Mouse (Mus musculus): ENCODE measurements at regions not wholly inside any gene's neighbourhood (a gene's known extent, or its start where the extent isn't known, plus 50 kb on each side); places are given as distances from the start of the nearest gene placed in this dataset.
A peak's percentile ranks its signal among the peaks of the same experiment; 100 is the strongest.

DNA sequence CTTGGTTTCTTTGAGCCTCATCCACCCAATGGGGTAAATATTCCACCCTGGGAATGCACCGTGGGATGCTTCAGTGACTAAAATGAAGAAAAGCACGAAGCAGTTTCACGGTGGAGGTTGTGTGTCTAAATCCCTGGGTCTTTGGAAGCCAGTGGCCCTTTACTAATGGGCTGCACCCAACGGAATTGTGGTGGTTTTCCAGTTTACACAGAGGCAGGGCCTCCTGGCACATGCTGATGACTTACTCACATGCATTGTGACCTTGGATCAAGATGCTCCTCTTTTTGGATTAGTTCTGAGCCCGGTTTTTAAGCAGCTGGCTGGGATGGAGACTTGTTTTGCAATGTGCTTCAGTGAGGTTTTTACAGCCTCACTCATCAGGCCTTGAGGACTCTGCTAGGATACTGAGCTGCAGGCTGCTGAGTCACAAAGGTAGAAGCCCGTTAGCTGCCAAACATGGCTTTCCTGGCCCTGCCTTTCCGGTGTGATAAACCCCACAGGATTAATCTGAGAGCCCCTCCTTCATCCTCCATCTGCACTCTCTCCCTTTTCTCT lies 222.3 kb downstream of the Barx2 start:
- Histone ChIP-seq H3K4me3 (replicated peaks; ENCODE audit: low read length) (no peak overlapping the region), H3K36me3 (ENCODE audit: insufficient read depth, low read length) (no peaks in the 10 kb centered on the region), H3K27me3 (ENCODE audit: insufficient read depth, low read length) (peaks cover 38% of the 10 kb centered on the region), H3K4me1 (replicated peaks; ENCODE audit: low read depth, low read length) (peaks cover 30% of the 10 kb centered on the region), H3K9me3 (ENCODE audit: low read length) (no peaks in the 10 kb centered on the region)
- no peak for TF ChIP-seq POU5F1 (IDR thresholded peaks at IDR 0.05; ENCODE audit: borderline replicate concordance, low read length)

DNA sequence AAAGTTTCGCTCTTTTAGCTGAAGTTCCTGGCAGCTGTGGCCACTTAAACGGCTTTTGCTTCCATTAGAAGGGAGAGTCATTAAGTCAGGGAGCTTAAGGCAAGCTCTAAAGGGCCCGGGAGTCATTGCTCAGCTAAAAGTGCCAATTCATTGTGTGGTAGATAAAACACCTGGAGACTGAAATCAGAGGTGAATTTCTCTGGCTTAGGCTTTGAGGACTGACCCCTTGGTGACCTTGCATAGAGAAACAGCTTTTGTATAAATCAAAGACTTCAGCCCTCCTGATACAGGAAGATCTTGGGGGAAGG lies 224.1 kb upstream of the Tmem45b start:
- Histone ChIP-seq H3K27me3 (ENCODE audit: insufficient read depth, low read length) (peaks cover 59% of the 10 kb centered on the region), H3K36me3 (ENCODE audit: insufficient read depth, low read length) (no peaks in the 10 kb centered on the region), H3K4me1 (replicated peaks; ENCODE audit: low read depth, low read length) (peaks cover 44% of the 10 kb centered on the region), H3K4me3 (replicated peaks; ENCODE audit: low read length) (peak overlapping the region; percentile 17), H3K9me3 (ENCODE audit: low read length) (no peaks in the 10 kb centered on the region)
- 0 out of 2 replicates have a peak, but pooled peaks have one; percentile 7 for TF ChIP-seq NANOG (IDR thresholded peaks at IDR 0.05; ENCODE audit: borderline replicate concordance, low read length)
- TF ChIP-seq POU5F1 (IDR thresholded peaks at IDR 0.05; ENCODE audit: borderline replicate concordance, low read length) = no peak

DNA sequence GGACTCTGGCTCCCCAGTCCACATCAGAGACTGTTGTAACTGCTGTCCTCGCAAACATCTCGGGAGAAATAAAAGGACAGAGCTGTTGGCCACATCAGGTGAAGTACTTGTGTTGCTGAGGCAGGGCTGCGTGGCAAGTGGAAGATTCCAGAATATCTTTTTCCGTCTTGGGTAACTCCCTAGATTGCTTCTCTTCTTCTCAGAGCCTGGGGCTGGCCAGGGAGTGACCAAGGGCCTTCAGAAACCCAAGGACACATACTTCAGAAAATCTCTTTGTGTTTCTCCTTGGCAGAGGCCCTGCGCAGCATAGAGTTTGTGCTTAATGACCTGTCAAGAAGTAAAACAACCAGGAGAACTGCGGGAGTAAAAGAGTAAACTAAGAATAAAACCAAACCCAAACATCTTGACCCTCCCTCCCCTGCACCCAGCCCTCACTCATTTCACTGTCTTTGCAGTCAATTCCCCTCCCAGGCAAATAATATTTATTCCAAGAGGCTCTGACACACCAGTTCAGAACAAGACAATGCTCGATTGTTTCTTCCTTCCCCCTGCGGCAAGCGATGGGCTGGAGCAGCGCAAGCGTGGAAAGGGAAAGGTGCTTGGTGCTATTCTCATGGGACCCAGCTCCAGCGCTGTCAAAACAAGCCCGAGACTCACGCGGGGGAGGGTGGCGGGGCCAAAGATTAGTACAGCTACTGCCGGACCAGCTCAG lies 223.6 kb upstream of the Tmem45b start:
- H3K36me3 ChIP-seq (ENCODE audit: insufficient read depth, low read length) = no peaks in the 10 kb centered on the region
- peak overlapping the region; percentile 17 for H3K4me3 ChIP-seq (replicated peaks; ENCODE audit: low read length)
- no peaks in the 10 kb centered on the region for H3K9me3 ChIP-seq (ENCODE audit: low read length)
- TF ChIP-seq NANOG (IDR thresholded peaks at IDR 0.05; ENCODE audit: borderline replicate concordance, low read length) = no peak
- no peak for TF ChIP-seq POU5F1 (IDR thresholded peaks at IDR 0.05; ENCODE audit: borderline replicate concordance, low read length)
- no peak for TF ChIP-seq CTCF (conservative IDR thresholded peaks at IDR 0.05; ENCODE audit: low read length)
- peaks cover 49% of the 10 kb centered on the region for H3K4me1 ChIP-seq (replicated peaks; ENCODE audit: low read depth, low read length)
- H3K27me3 ChIP-seq (ENCODE audit: insufficient read depth, low read length) = peaks cover 64% of the 10 kb centered on the region

DNA sequence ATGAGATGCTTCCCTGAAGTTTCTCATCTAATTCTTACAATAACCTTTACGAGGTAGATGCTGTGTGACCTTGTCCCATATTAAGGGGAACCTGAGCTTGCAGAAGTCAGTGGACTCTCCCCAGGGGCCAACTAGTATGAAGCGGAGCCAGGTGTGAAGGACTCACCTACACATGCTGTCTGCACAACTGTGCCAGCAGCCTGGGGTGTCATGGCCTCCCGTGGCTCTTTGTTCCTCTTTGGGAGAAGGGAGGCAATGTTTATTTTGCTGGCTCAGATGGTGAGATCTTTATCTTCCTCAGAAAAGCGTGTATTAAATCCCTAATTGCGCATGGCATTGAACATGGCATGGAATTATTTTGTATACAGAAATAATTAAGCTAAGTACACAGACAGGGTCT lies 222.2 kb upstream of the Tmem45b start:
- H3K9me3 ChIP-seq (ENCODE audit: low read length) = no peaks in the 10 kb centered on the region
- H3K36me3 ChIP-seq (ENCODE audit: insufficient read depth, low read length) = no peaks in the 10 kb centered on the region
- H3K27me3 ChIP-seq (ENCODE audit: insufficient read depth, low read length) = peaks cover 68% of the 10 kb centered on the region
- no peak overlapping the region for H3K4me3 ChIP-seq (replicated peaks; ENCODE audit: low read length)
- peaks cover 61% of the 10 kb centered on the region for H3K4me1 ChIP-seq (replicated peaks; ENCODE audit: low read depth, low read length)
- TF ChIP-seq POU5F1 (IDR thresholded peaks at IDR 0.05; ENCODE audit: borderline replicate concordance, low read length) = no peak
- no peak for TF ChIP-seq CTCF (conservative IDR thresholded peaks at IDR 0.05; ENCODE audit: low read length)
- no peak for TF ChIP-seq NANOG (IDR thresholded peaks at IDR 0.05; ENCODE audit: borderline replicate concordance, low read length)

DNA sequence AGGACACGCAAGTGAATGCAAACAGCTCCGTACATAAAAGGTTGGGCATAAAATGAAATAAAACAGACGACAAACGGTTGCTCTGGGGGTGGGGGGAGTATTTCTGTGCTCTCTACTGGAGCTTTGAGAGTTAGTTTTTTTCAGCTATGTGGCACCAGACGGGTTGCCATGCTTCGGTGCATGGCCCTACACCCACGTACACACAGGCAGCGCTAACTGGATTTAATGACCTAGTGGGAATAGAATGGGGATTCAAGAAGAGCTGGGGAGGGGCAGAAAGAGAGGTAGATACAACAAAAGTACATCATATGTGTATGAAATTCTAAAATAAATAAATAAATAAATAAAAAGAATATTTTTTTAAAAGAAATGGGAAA lies 220.5 kb upstream of the Tmem45b start:
- H3K36me3 ChIP-seq (ENCODE audit: insufficient read depth, low read length) = no peaks in the 10 kb centered on the region
- no peaks in the 10 kb centered on the region for H3K9me3 ChIP-seq (ENCODE audit: low read length)
- TF ChIP-seq NANOG (IDR thresholded peaks at IDR 0.05; ENCODE audit: borderline replicate concordance, low read length) (no peak), CTCF (conservative IDR thresholded peaks at IDR 0.05; ENCODE audit: low read length) (no peak), POU5F1 (IDR thresholded peaks at IDR 0.05; ENCODE audit: borderline replicate concordance, low read length) (no peak)
- H3K4me1 ChIP-seq (replicated peaks; ENCODE audit: low read depth, low read length) = peaks cover 56% of the 10 kb centered on the region
- H3K4me3 ChIP-seq (replicated peaks; ENCODE audit: low read length) = no peak overlapping the region
- H3K27me3 ChIP-seq (ENCODE audit: insufficient read depth, low read length) = peaks cover 58% of the 10 kb centered on the region

DNA sequence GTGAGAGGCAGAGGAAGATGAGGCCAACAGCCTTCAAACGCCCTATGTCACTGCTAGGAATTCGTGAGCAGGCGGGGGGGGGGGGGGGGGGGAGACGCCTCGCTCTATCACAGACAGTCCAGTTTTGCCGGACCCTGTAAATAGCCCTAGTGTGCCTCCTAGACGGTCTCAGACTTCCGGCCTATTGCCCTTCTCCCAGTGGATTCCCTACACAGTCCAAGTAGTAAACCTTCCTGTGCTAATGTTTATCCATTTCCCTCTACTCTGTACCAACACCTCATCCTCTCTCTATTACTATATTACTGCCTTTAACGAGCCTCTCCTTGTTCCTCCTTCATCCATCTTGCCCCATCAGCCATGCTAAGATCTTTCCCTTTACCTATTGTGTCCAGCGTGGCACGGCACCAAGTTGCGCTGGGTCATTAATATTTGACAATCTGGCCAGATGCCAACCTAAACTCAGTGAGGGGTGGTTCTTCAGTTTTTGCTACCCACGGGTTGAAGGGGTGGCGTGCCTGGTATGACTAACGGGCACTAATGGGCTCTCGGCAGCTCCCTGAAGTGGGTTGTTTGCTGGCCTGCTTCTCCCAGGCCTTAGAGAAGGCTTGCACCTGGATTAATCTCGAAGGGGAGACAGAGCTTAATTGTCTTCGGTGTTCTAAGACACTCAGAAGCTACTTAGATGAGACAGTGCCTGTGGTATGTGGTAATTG lies 220.0 kb upstream of the Tmem45b start:
- Histone ChIP-seq H3K36me3 (ENCODE audit: insufficient read depth, low read length) (no peaks in the 10 kb centered on the region), H3K4me1 (replicated peaks; ENCODE audit: low read depth, low read length) (peaks cover 51% of the 10 kb centered on the region), H3K9me3 (ENCODE audit: low read length) (no peaks in the 10 kb centered on the region), H3K27me3 (ENCODE audit: insufficient read depth, low read length) (peaks cover 52% of the 10 kb centered on the region), H3K4me3 (replicated peaks; ENCODE audit: low read length) (peak overlapping the region; percentile 54; the same call in 1 of the 2 replicates)
- TF ChIP-seq NANOG (IDR thresholded peaks at IDR 0.05; ENCODE audit: borderline replicate concordance, low read length) = no peak
- TF ChIP-seq POU5F1 (IDR thresholded peaks at IDR 0.05; ENCODE audit: borderline replicate concordance, low read length) = no peak
- TF ChIP-seq CTCF (conservative IDR thresholded peaks at IDR 0.05; ENCODE audit: low read length) = no peak

DNA sequence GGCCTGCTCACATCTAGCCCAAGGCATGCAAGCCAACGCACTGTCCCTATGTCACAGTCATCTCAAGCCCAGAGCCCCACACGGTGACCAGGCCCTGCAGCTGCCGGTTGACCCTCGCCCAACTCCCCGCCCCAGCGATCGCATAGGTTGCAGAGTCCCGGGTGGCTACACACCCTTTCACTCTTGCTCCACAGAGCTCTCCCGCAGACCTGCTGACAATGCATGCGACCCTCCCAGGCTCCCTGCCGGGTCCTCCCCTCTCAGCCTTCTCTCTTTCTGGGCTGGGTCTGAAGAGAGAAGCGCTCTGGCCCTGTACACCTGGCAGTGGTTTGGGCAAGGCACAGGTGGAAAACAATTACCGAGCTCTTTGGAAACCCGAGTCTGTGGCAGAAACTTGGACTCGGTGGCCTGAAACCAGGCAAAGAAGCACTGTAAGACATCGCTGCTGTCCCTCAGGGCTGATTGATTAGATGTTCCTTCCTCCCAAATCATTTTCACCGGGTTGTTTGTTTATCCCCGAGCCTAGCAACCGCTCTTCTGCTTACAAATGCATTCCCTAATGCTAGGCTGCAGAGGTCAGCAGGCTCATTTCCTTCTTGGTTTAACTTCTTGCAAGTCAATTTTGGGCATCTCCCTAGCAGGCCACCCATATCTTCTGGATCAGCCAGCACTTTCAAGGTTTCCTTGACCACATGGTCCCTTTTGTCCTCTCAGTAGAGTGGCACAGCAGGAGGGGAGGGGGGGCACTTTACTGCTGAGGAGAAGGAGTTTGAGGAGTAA lies 219.2 kb upstream of the Tmem45b start:
- TF ChIP-seq NANOG (IDR thresholded peaks at IDR 0.05; ENCODE audit: borderline replicate concordance, low read length) (no peak), POU5F1 (IDR thresholded peaks at IDR 0.05; ENCODE audit: borderline replicate concordance, low read length) (no peak), CTCF (conservative IDR thresholded peaks at IDR 0.05; ENCODE audit: low read length) (no peak)
- no peaks in the 10 kb centered on the region for H3K9me3 ChIP-seq (ENCODE audit: low read length)

DNA sequence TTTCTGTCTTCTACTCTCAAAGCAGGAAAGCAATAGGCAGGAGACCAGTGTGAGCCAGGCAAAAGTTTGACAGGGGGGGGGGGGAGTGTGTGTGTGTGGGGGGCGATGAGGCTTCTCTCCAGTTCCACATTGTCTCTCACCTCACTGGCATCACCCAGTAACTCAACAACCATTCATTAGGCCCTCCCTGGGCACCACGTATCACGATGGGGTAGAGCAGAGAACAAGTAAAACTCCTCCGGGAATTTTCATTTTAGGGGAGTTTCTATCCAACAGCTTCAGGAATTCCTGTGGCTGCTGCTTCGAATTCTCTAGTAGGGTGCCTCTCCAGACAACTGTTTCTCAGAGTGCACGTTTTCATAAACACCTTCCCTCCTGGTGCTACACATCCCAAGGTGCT lies 218.6 kb upstream of the Tmem45b start:
- Histone ChIP-seq H3K4me1 (replicated peaks; ENCODE audit: low read depth, low read length) (peaks cover 37% of the 10 kb centered on the region), H3K4me3 (replicated peaks; ENCODE audit: low read length) (peak overlapping the region; percentile 54; the same call in 1 of the 2 replicates), H3K9me3 (ENCODE audit: low read length) (no peaks in the 10 kb centered on the region), H3K36me3 (ENCODE audit: insufficient read depth, low read length) (no peaks in the 10 kb centered on the region), H3K27me3 (ENCODE audit: insufficient read depth, low read length) (peaks cover 57% of the 10 kb centered on the region)
- TF ChIP-seq CTCF (conservative IDR thresholded peaks at IDR 0.05; ENCODE audit: low read length) = no peak
- TF ChIP-seq NANOG (IDR thresholded peaks at IDR 0.05; ENCODE audit: borderline replicate concordance, low read length) = no peak
- TF ChIP-seq POU5F1 (IDR thresholded peaks at IDR 0.05; ENCODE audit: borderline replicate concordance, low read length) = no peak

More for the DNA sequence above, 219.2 kb upstream of the Tmem45b start:
- peak overlapping the region; percentile 54 for H3K4me3 ChIP-seq (replicated peaks; ENCODE audit: low read length)
- peaks cover 55% of the 10 kb centered on the region for H3K27me3 ChIP-seq (ENCODE audit: insufficient read depth, low read length)
- no peaks in the 10 kb centered on the region for H3K36me3 ChIP-seq (ENCODE audit: insufficient read depth, low read length)
- H3K4me1 ChIP-seq (replicated peaks; ENCODE audit: low read depth, low read length) = peaks cover 43% of the 10 kb centered on the region
